ENCODE assay signal across 27 mouse cellular contexts in genomic region chr11:100136559-100136958, GRCm38 (mm10). TPM values are rescaled to one million over a fixed set of nuclear protein-coding genes. Genes with fewer than 3 reads are reported as not detected.
DNase-seq lines count a peak whose midpoint lies in the region; ATAC-seq lines count a peak whose summit lies in the region.
"Had no signal": no experiment of that assay in that cellular context is flagged by ENCODE, and none has a peak within 500 bp of the region (broad histone marks: within the 10 kb centered on the region; RNA-seq: fewer than 3 reads in every experiment).

No protein-coding gene starts in this region.

- WGBS in heart, embryonic 11.5 days (ENCODE audit: insufficient replicate concordance) = 13% methylated on average over 5 of the region's 5 CpGs
- 12% methylated on average over 5 of the region's 5 CpGs for WGBS in heart, embryonic 12.5 days
- WGBS in midbrain, embryonic 12.5 days = 26% methylated on average over 5 of the region's 5 CpGs
- WGBS in midbrain, embryonic 15.5 days = 34% methylated on average over 5 of the region's 5 CpGs
- WGBS in embryonic facial prominence, embryonic 14.5 days = 41% methylated on average over 5 of the region's 5 CpGs
- 14% methylated on average over 5 of the region's 5 CpGs for WGBS in stomach, embryonic 16.5 days
- WGBS in forebrain, embryonic 13.5 days = 48% methylated on average over 5 of the region's 5 CpGs

- no peak overlapping the region for H3K4me2 ChIP-seq in heart, embryonic 11.5 days
- H3K4me2 ChIP-seq in heart, embryonic 12.5 days = no peak overlapping the region
- no peak overlapping the region for H3K4me2 ChIP-seq in midbrain, embryonic 12.5 days (replicated peaks)
- no peak overlapping the region for H3K4me2 ChIP-seq in midbrain, embryonic 15.5 days
- no peak overlapping the region for H3K4me2 ChIP-seq in embryonic facial prominence, embryonic 14.5 days (ENCODE audit: low read depth, low read length)
- peak overlapping the region; percentile 31; the same call in 1 of the 2 replicates for H3K4me2 ChIP-seq in stomach, embryonic 16.5 days (ENCODE audit: low read depth, low read length)
- H3K4me2 ChIP-seq in forebrain, embryonic 13.5 days = no peak overlapping the region
- H3K4me2 ChIP-seq: forebrain, embryonic 12.5 days; hindbrain, embryonic 15.5 days; intestine, embryonic 15.5 days had no signal

- no peaks in the 10 kb centered on the region; the same call in 1 of the 2 replicates for H3K27me3 ChIP-seq in heart, embryonic 11.5 days (ENCODE audit: control insufficient read depth, insufficient read depth, low read length)
- H3K27me3 ChIP-seq in heart, embryonic 12.5 days (replicated peaks) = peaks cover 10% of the 10 kb centered on the region; the same call in 1 of the 2 replicates
- peaks cover 26% of the 10 kb centered on the region for H3K27me3 ChIP-seq in midbrain, embryonic 12.5 days
- no peaks in the 10 kb centered on the region for H3K27me3 ChIP-seq in midbrain, embryonic 15.5 days (replicated peaks)
- no peaks in the 10 kb centered on the region for H3K27me3 ChIP-seq in embryonic facial prominence, embryonic 14.5 days (replicated peaks; ENCODE audit: control insufficient read depth, insufficient read depth, low read length)
- H3K27me3 ChIP-seq in stomach, embryonic 16.5 days (ENCODE audit: control insufficient read depth, insufficient read depth, low read length) = no peaks in the 10 kb centered on the region
- no peaks in the 10 kb centered on the region for H3K27me3 ChIP-seq in forebrain, embryonic 13.5 days
- H3K27me3 ChIP-seq: hindbrain, embryonic 15.5 days; intestine, embryonic 15.5 days had no signal

- H3K9me3 ChIP-seq in heart, embryonic 11.5 days (replicated peaks; ENCODE audit: control insufficient read depth, low read length) = no peaks in the 10 kb centered on the region
- no peaks in the 10 kb centered on the region for H3K9me3 ChIP-seq in heart, embryonic 12.5 days (replicated peaks)
- H3K9me3 ChIP-seq in midbrain, embryonic 12.5 days = no peaks in the 10 kb centered on the region
- no peaks in the 10 kb centered on the region for H3K9me3 ChIP-seq in midbrain, embryonic 15.5 days
- no peaks in the 10 kb centered on the region for H3K9me3 ChIP-seq in embryonic facial prominence, embryonic 14.5 days (ENCODE audit: control insufficient read depth, low read length)
- H3K9me3 ChIP-seq in stomach, embryonic 16.5 days (replicated peaks; ENCODE audit: control insufficient read depth, low read length) = no peaks in the 10 kb centered on the region
- no peaks in the 10 kb centered on the region for H3K9me3 ChIP-seq in forebrain, embryonic 13.5 days (replicated peaks)
- H3K9me3 ChIP-seq: forebrain, embryonic 12.5 days; hindbrain, embryonic 15.5 days; intestine, embryonic 15.5 days had no signal

- ATAC-seq in heart, embryonic 11.5 days (replicated peaks; ENCODE audit: insufficient number of reproducible peaks, low FRiP score, low TSS enrichment) = no peak
- ATAC-seq in heart, embryonic 12.5 days (ENCODE audit: insufficient number of reproducible peaks, low FRiP score) = no peak
- ATAC-seq in midbrain, embryonic 12.5 days (ENCODE audit: low FRiP score, low read depth) = no peak
- no peak for ATAC-seq in midbrain, embryonic 15.5 days (replicated peaks)
- ATAC-seq in embryonic facial prominence, embryonic 14.5 days (ENCODE audit: low read depth) = no peak
- ATAC-seq in stomach, embryonic 16.5 days (ENCODE audit: insufficient read depth, low FRiP score) = no peak; the same call in 1 of the 2 replicates
- ATAC-seq in forebrain, embryonic 13.5 days = no peak
- ATAC-seq: intestine, embryonic 15.5 days had no signal

- no peak overlapping the region for H3K4me3 ChIP-seq in heart, embryonic 11.5 days (ENCODE audit: low read depth, low read length)
- H3K4me3 ChIP-seq in heart, embryonic 12.5 days = no peak overlapping the region
- H3K4me3 ChIP-seq in midbrain, embryonic 12.5 days = no peak overlapping the region
- no peak overlapping the region for H3K4me3 ChIP-seq in midbrain, embryonic 15.5 days
- no peak overlapping the region for H3K4me3 ChIP-seq in embryonic facial prominence, embryonic 14.5 days (ENCODE audit: low read depth, low read length)
- peak overlapping the region; percentile 38 for H3K4me3 ChIP-seq in stomach, embryonic 16.5 days (replicated peaks; ENCODE audit: low read length)
- no peak overlapping the region for H3K4me3 ChIP-seq in forebrain, embryonic 13.5 days
- H3K4me3 ChIP-seq: erythroblast, embryonic 14.5 days; forebrain, embryonic 12.5 days; gastrocnemius, adult 2 months; hindbrain, embryonic 15.5 days; intestine, embryonic 15.5 days had no signal

- no peak overlapping the region for H3K27ac ChIP-seq in heart, embryonic 11.5 days (ENCODE audit: low read depth, low read length)
- no peak overlapping the region for H3K27ac ChIP-seq in heart, embryonic 12.5 days (ENCODE audit: poor library complexity, severe bottlenecking)
- H3K27ac ChIP-seq in midbrain, embryonic 12.5 days (replicated peaks) = no peak overlapping the region
- no peak overlapping the region for H3K27ac ChIP-seq in midbrain, embryonic 15.5 days
- H3K27ac ChIP-seq in embryonic facial prominence, embryonic 14.5 days (replicated peaks; ENCODE audit: low read depth, low read length) = no peak overlapping the region
- H3K27ac ChIP-seq in stomach, embryonic 16.5 days (ENCODE audit: low read length) = peak overlapping the region; percentile 80
- H3K27ac ChIP-seq in forebrain, embryonic 13.5 days = no peak overlapping the region
- H3K27ac ChIP-seq: forebrain, embryonic 12.5 days; gastrocnemius, adult 2 months; hindbrain, embryonic 15.5 days; intestine, embryonic 15.5 days had no signal

- 0 out of 2 replicates have a peak overlapping the region, but pooled peaks have one; percentile 18 for H3K9ac ChIP-seq in heart, embryonic 11.5 days (ENCODE audit: low read depth, low read length)
- no peak overlapping the region for H3K9ac ChIP-seq in heart, embryonic 12.5 days
- 0 out of 2 replicates have a peak overlapping the region, but pooled peaks have one; percentile 2 for H3K9ac ChIP-seq in midbrain, embryonic 12.5 days (replicated peaks)
- H3K9ac ChIP-seq in midbrain, embryonic 15.5 days = no peak overlapping the region
- no peak overlapping the region for H3K9ac ChIP-seq in embryonic facial prominence, embryonic 14.5 days (ENCODE audit: low read depth, low read length)
- H3K9ac ChIP-seq in stomach, embryonic 16.5 days (ENCODE audit: low read length) = peak overlapping the region; percentile 58; the same call in 1 of the 2 replicates
- H3K9ac ChIP-seq in forebrain, embryonic 13.5 days = no peak overlapping the region
- H3K9ac ChIP-seq: forebrain, embryonic 12.5 days; hindbrain, embryonic 15.5 days; intestine, embryonic 15.5 days had no signal

- H3K4me1 ChIP-seq in heart, embryonic 11.5 days (ENCODE audit: control insufficient read depth, insufficient read depth, low read length) = peaks cover 5% of the 10 kb centered on the region; the same call in 1 of the 2 replicates
- H3K4me1 ChIP-seq in heart, embryonic 12.5 days (replicated peaks) = peaks cover 30% of the 10 kb centered on the region
- H3K4me1 ChIP-seq in midbrain, embryonic 12.5 days = peaks cover 22% of the 10 kb centered on the region
- peaks cover 7% of the 10 kb centered on the region; the same call in 1 of the 2 replicates for H3K4me1 ChIP-seq in midbrain, embryonic 15.5 days
- H3K4me1 ChIP-seq in embryonic facial prominence, embryonic 14.5 days (ENCODE audit: control insufficient read depth, insufficient read depth, low read length) = no peaks in the 10 kb centered on the region; the same call in 1 of the 2 replicates
- peaks cover 13% of the 10 kb centered on the region for H3K4me1 ChIP-seq in stomach, embryonic 16.5 days (ENCODE audit: control insufficient read depth, insufficient read depth, low read length)
- peaks cover 22% of the 10 kb centered on the region for H3K4me1 ChIP-seq in forebrain, embryonic 13.5 days

- DNase-seq in embryonic facial prominence, embryonic 14.5 days (ENCODE audit: low spot score) = peak; percentile 75
- no peak for DNase-seq in testis, postnatal 10 days (ENCODE audit: low spot score)
- DNase-seq: adrenal gland, postnatal 10 days; cerebellum, adult 8-10 months; gastrocnemius, adult 2 months; heart, postnatal 4 days; layer of hippocampus, adult 9-11 months; liver; lung, postnatal 4 days; right cerebral cortex, postnatal 4 days; thymus, postnatal 14 days had no signal

- no peaks in the 10 kb centered on the region for H3K36me3 ChIP-seq in heart, embryonic 11.5 days (ENCODE audit: control insufficient read depth, insufficient read depth, low read length)
- peaks cover 6% of the 10 kb centered on the region for H3K36me3 ChIP-seq in heart, embryonic 12.5 days
- no peaks in the 10 kb centered on the region for H3K36me3 ChIP-seq in midbrain, embryonic 12.5 days
- no peaks in the 10 kb centered on the region for H3K36me3 ChIP-seq in midbrain, embryonic 15.5 days (replicated peaks)
- H3K36me3 ChIP-seq in embryonic facial prominence, embryonic 14.5 days (ENCODE audit: control insufficient read depth, insufficient read depth, low read length) = no peaks in the 10 kb centered on the region
- no peaks in the 10 kb centered on the region for H3K36me3 ChIP-seq in stomach, embryonic 16.5 days (ENCODE audit: control insufficient read depth, insufficient read depth, low read length)
- no peaks in the 10 kb centered on the region for H3K36me3 ChIP-seq in forebrain, embryonic 13.5 days (ENCODE audit: poor library complexity, severe bottlenecking)
- H3K36me3 ChIP-seq: forebrain, embryonic 12.5 days; hindbrain, embryonic 15.5 days; intestine, embryonic 15.5 days had no signal

RNA-seq across cellular contexts. Expression of gene Krt15, which starts 0.8 kb away (rescaled TPM):
- polyA plus RNA-seq in heart, embryonic 11.5 days (2014; fragmentation: Nextera tagmentation; extraction: Ambion mirVana) = 0.17 and 0.24 TPM in 2 replicates
- polyA plus RNA-seq in heart, embryonic 12.5 days (2016; fragmentation: Nextera tagmentation; extraction: Ambion mirVana) = 0.58 and 0.69 TPM in 2 replicates
- 5.9 and 7.8 TPM in 2 replicates for polyA plus RNA-seq in midbrain, embryonic 12.5 days (2016; fragmentation: Nextera tagmentation; extraction: Ambion mirVana)
- 0.42 and 4.2 TPM in 2 replicates for polyA plus RNA-seq in midbrain, embryonic 15.5 days (2015; fragmentation: Nextera tagmentation; extraction: Ambion mirVana)
- 156 and 236 TPM in 2 replicates for polyA plus RNA-seq in embryonic facial prominence, embryonic 14.5 days (2014; fragmentation: Nextera tagmentation; extraction: Ambion mirVana)
- 1,477 and 1,759 TPM in 2 replicates for polyA plus RNA-seq in stomach, embryonic 16.5 days (2015; fragmentation: Nextera tagmentation; extraction: Ambion mirVana)
- 0.34 and 0.35 TPM in 2 replicates for polyA plus RNA-seq in forebrain, embryonic 13.5 days (2015; fragmentation: Nextera tagmentation; extraction: Ambion mirVana)

RNA-seq across cellular contexts. Expression of gene Krt19, which starts 11.9 kb away (rescaled TPM):
- 48.4 and 69.2 TPM in 2 replicates for polyA plus RNA-seq in heart, embryonic 11.5 days (2014; fragmentation: Nextera tagmentation; extraction: Ambion mirVana)
- 86.8 and 88.0 TPM in 2 replicates for polyA plus RNA-seq in heart, embryonic 12.5 days (2016; fragmentation: Nextera tagmentation; extraction: Ambion mirVana)
- polyA plus RNA-seq in midbrain, embryonic 12.5 days (2016; fragmentation: Nextera tagmentation; extraction: Ambion mirVana) = 3.7 and 5.4 TPM in 2 replicates
- polyA plus RNA-seq in midbrain, embryonic 15.5 days (2015; fragmentation: Nextera tagmentation; extraction: Ambion mirVana) = 2.1 and 2.6 TPM in 2 replicates
- 82.2 and 120 TPM in 2 replicates for polyA plus RNA-seq in embryonic facial prominence, embryonic 14.5 days (2014; fragmentation: Nextera tagmentation; extraction: Ambion mirVana)
- polyA plus RNA-seq in stomach, embryonic 16.5 days (2015; fragmentation: Nextera tagmentation; extraction: Ambion mirVana) = 1,141 and 1,514 TPM in 2 replicates
- 0.23 and 0.49 TPM in 2 replicates for polyA plus RNA-seq in forebrain, embryonic 13.5 days (2015; fragmentation: Nextera tagmentation; extraction: Ambion mirVana)
- polyA plus RNA-seq: erythroblast, embryonic 14.5 days had no signal

RNA-seq across cellular contexts. Expression of gene Krt13, which starts 15.2 kb away (rescaled TPM):
- not detected in 2 replicates for polyA plus RNA-seq in heart, embryonic 11.5 days (2014; fragmentation: Nextera tagmentation; extraction: Ambion mirVana)
- polyA plus RNA-seq in heart, embryonic 12.5 days (2016; fragmentation: Nextera tagmentation; extraction: Ambion mirVana) = 0.14 and 0.20 TPM in 2 replicates
- polyA plus RNA-seq in midbrain, embryonic 12.5 days (2016; fragmentation: Nextera tagmentation; extraction: Ambion mirVana) = not detected in 2 replicates
- 0.26 TPM in 1 of 2 replicates, not detected in the other for polyA plus RNA-seq in midbrain, embryonic 15.5 days (2015; fragmentation: Nextera tagmentation; extraction: Ambion mirVana)
- polyA plus RNA-seq in embryonic facial prominence, embryonic 14.5 days (2014; fragmentation: Nextera tagmentation; extraction: Ambion mirVana) = 9.6 and 60.5 TPM in 2 replicates
- polyA plus RNA-seq in stomach, embryonic 16.5 days (2015; fragmentation: Nextera tagmentation; extraction: Ambion mirVana) = 1,856 and 2,859 TPM in 2 replicates
- not detected in 2 replicates for polyA plus RNA-seq in forebrain, embryonic 13.5 days (2015; fragmentation: Nextera tagmentation; extraction: Ambion mirVana)
- polyA plus RNA-seq: erythroblast, embryonic 14.5 days; forebrain, embryonic 12.5 days; kidney, embryonic 14.5 days; liver, embryonic 16.5 days; neural tube, embryonic 11.5 days; testis, adult 2 months had no signal

RNA-seq across cellular contexts. Expression of gene Krt36, which starts 31.1 kb away (rescaled TPM):
- not detected in 2 replicates for polyA plus RNA-seq in heart, embryonic 11.5 days (2014; fragmentation: Nextera tagmentation; extraction: Ambion mirVana)
- not detected in 2 replicates for polyA plus RNA-seq in heart, embryonic 12.5 days (2016; fragmentation: Nextera tagmentation; extraction: Ambion mirVana)
- not detected in 2 replicates for polyA plus RNA-seq in midbrain, embryonic 12.5 days (2016; fragmentation: Nextera tagmentation; extraction: Ambion mirVana)
- polyA plus RNA-seq in midbrain, embryonic 15.5 days (2015; fragmentation: Nextera tagmentation; extraction: Ambion mirVana) = not detected in 2 replicates
- 0.28 and 0.29 TPM in 2 replicates for polyA plus RNA-seq in embryonic facial prominence, embryonic 14.5 days (2014; fragmentation: Nextera tagmentation; extraction: Ambion mirVana)
- 0.44 and 0.75 TPM in 2 replicates for polyA plus RNA-seq in stomach, embryonic 16.5 days (2015; fragmentation: Nextera tagmentation; extraction: Ambion mirVana)
- not detected in 2 replicates for polyA plus RNA-seq in forebrain, embryonic 13.5 days (2015; fragmentation: Nextera tagmentation; extraction: Ambion mirVana)
- polyA plus RNA-seq: erythroblast, embryonic 14.5 days; forebrain, embryonic 12.5 days; heart, embryonic 16.5 days; hindbrain, embryonic 15.5 days; intestine, embryonic 15.5 days; liver, embryonic 16.5 days; neural tube, embryonic 11.5 days; testis, adult 2 months had no signal

RNA-seq across cellular contexts. Expression of gene Krt35, which starts 40.5 kb away (rescaled TPM):
- polyA plus RNA-seq in heart, embryonic 11.5 days (2014; fragmentation: Nextera tagmentation; extraction: Ambion mirVana) = not detected in 2 replicates
- not detected in 2 replicates for polyA plus RNA-seq in heart, embryonic 12.5 days (2016; fragmentation: Nextera tagmentation; extraction: Ambion mirVana)
- not detected in 2 replicates for polyA plus RNA-seq in midbrain, embryonic 12.5 days (2016; fragmentation: Nextera tagmentation; extraction: Ambion mirVana)
- polyA plus RNA-seq in midbrain, embryonic 15.5 days (2015; fragmentation: Nextera tagmentation; extraction: Ambion mirVana) = not detected in 2 replicates
- 1.5 and 2.9 TPM in 2 replicates for polyA plus RNA-seq in embryonic facial prominence, embryonic 14.5 days (2014; fragmentation: Nextera tagmentation; extraction: Ambion mirVana)
- 0.76 and 1.5 TPM in 2 replicates for polyA plus RNA-seq in stomach, embryonic 16.5 days (2015; fragmentation: Nextera tagmentation; extraction: Ambion mirVana)
- polyA plus RNA-seq in forebrain, embryonic 13.5 days (2015; fragmentation: Nextera tagmentation; extraction: Ambion mirVana) = not detected in 2 replicates
- polyA plus RNA-seq: erythroblast, embryonic 14.5 days; forebrain, embryonic 12.5 days; heart, embryonic 16.5 days; hindbrain, embryonic 15.5 days; intestine, embryonic 15.5 days; kidney, embryonic 14.5 days; liver, embryonic 16.5 days; lung, embryonic 16.5 days; neural tube, embryonic 11.5 days; testis, adult 2 months had no signal

Comparison
In these comparisons a context has a peak if more than half of its experiments do, and no peak if none do; other contexts are left out.
1. H3K9ac ChIP-seq: peak in heart, embryonic 11.5 days (single experiment), midbrain, embryonic 12.5 days (single experiment) and stomach, embryonic 16.5 days (single experiment); none in heart, embryonic 12.5 days (single experiment), midbrain, embryonic 15.5 days (single experiment), embryonic facial prominence, embryonic 14.5 days (single experiment) and forebrain, embryonic 13.5 days (single experiment).
2. RNA of gene Krt15, which starts 0.8 kb away (polyA plus RNA-seq): 1,477 to 1,759 TPM in stomach, embryonic 16.5 days and 156 to 236 TPM in embryonic facial prominence, embryonic 14.5 days; 5.9 to 7.8 TPM in midbrain, embryonic 12.5 days, 0.42 to 4.2 TPM in midbrain, embryonic 15.5 days, 0.58 to 0.69 TPM in heart, embryonic 12.5 days, 0.34 to 0.35 TPM in forebrain, embryonic 13.5 days and 0.17 to 0.24 TPM in heart, embryonic 11.5 days; every median in the first group is over 10 times any median in the second.